Mouse (Mus musculus): ENCODE data around the gene Lpxn.

DNA sequence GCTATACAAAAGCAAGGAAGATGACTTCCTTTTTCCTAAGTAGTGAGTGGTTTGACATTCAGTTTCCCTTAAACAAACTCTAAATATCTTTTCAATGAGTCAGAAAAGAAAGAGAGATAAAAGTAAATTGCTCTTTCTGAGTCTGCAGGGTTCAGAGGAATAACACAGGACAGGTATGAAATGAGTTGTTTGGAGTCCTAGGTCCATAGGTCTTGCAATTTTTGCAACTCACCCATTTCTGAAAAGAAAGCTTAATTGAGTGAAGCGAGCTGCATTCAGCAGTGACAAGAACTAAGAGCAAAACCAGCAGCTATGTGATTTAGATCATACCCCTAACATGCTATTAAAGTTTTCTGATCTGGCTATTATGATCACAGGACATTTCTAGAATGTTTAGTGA, 35.6 kb downstream of the Lpxn start:
- no peak for TF ChIP-seq CTCF (IDR thresholded peaks at IDR 0.05; ENCODE audit: control insufficient read depth, insufficient read depth, insufficient read length)
- no peak for TF ChIP-seq MYOD1 (IDR thresholded peaks at IDR 0.05; ENCODE audit: control insufficient read depth, insufficient read length, low read depth)

Measured in C2C12 (cell line).